Mouse (Mus musculus) myocyte (in vitro differentiated cells): ENCODE results near the gene Itpr2. TPM values are rescaled to one million over a fixed set of nuclear protein-coding genes. Genes with fewer than 3 reads are reported as not detected.

Experiments
- H3K27me3 ChIP-seq: one replicate; pipeline ENCODE4 v1.6.1; 2011; ENCODE audit not compliant: control insufficient read depth, insufficient read depth, insufficient read length
- H3K36me3 ChIP-seq: one replicate; pipeline ENCODE4 v1.6.1; 2011; ENCODE audit not compliant: control insufficient read depth, insufficient read depth
- H3K4me2 ChIP-seq: one replicate; pipeline ENCODE4 v1.6.1; 2011; ENCODE audit warnings: low read depth, control low read depth
- H3K4me3 ChIP-seq: one replicate; pipeline ENCODE4 v1.5.1; 2011; ENCODE audit warnings: mild to moderate bottlenecking, control low read depth, moderate library complexity
- H3K79me2 ChIP-seq: one replicate; pipeline ENCODE4 v1.6.1; 2011; ENCODE audit not compliant: control insufficient read depth, insufficient read depth
- H3ac ChIP-seq: one replicate; pipeline ENCODE4 v1.6.1; 2011; ENCODE audit not compliant: control insufficient read depth, insufficient read length
- CEBPB ChIP-seq: IDR thresholded peaks from 2 replicates; pipeline ENCODE4 v1.6.1; 2011; ENCODE audit warnings: mild to moderate bottlenecking, moderate library complexity; ENCODE audit not compliant: poor library complexity, insufficient read depth, severe bottlenecking
- E2F4 ChIP-seq: IDR thresholded peaks from one replicate; pipeline ENCODE4 v1.6.1; 2011; ENCODE audit warnings: mild to moderate bottlenecking, control low read depth, moderate library complexity; ENCODE audit not compliant: insufficient read depth
- MAX ChIP-seq: IDR thresholded peaks from one replicate; pipeline ENCODE4 v1.6.1; 2011; ENCODE audit warnings: low read depth, mild to moderate bottlenecking, control low read depth
- MYOD1 ChIP-seq, 3 experiments: IDR thresholded peaks; one replicate each; pipeline ENCODE4 v1.6.1; 2011; ENCODE audit warnings: control low read depth in 2 of 3, low read depth in 2 of 3, mild to moderate bottlenecking in 2 of 3, moderate library complexity in 1 of 3; ENCODE audit not compliant: insufficient read length in 2 of 3, control insufficient read depth in 1 of 3
- MYOG ChIP-seq, 3 experiments: IDR thresholded peaks; one replicate each; pipeline ENCODE4 v1.6.1; 2011; ENCODE audit warnings: control low read depth in 2 of 3, low read depth in 2 of 3, mild to moderate bottlenecking in 2 of 3; ENCODE audit not compliant: insufficient read length in 2 of 3, control insufficient read depth in 1 of 3, insufficient read depth in 1 of 3
- POLR2A ChIP-seq: IDR thresholded peaks from one replicate; pipeline ENCODE4 v1.6.1; 2011; ENCODE audit warnings: low read depth, mild to moderate bottlenecking, control low read depth, moderate library complexity; ENCODE audit not compliant: insufficient read length
- POLR2AphosphoS2 ChIP-seq: IDR thresholded peaks from one replicate; pipeline ENCODE4 v1.6.1; 2011; ENCODE audit warnings: low read depth, control low read depth; ENCODE audit not compliant: insufficient read length
- REST ChIP-seq: IDR thresholded peaks from one replicate; pipeline ENCODE4 v1.6.1; 2011; ENCODE audit warnings: mild to moderate bottlenecking, control low read depth, moderate library complexity; ENCODE audit not compliant: insufficient read depth, insufficient read length
- SRF ChIP-seq: IDR thresholded peaks from one replicate; pipeline ENCODE4 v1.6.1; 2011; ENCODE audit warnings: low read depth; ENCODE audit not compliant: control insufficient read depth, insufficient read length
- TCF12 ChIP-seq: IDR thresholded peaks from one replicate; pipeline ENCODE4 v1.6.1; 2011; ENCODE audit warnings: mild to moderate bottlenecking, control low read depth; ENCODE audit not compliant: poor library complexity, insufficient read depth, severe bottlenecking
- TCF3 ChIP-seq: IDR thresholded peaks from one replicate; pipeline ENCODE4 v1.6.1; 2011; ENCODE audit warnings: low read depth, control low read depth; ENCODE audit not compliant: insufficient read length
- USF1 ChIP-seq: IDR thresholded peaks from one replicate; pipeline ENCODE4 v1.6.1; 2011; ENCODE audit warnings: low read depth, mild to moderate bottlenecking, control low read depth, moderate library complexity
- polyA plus RNA-seq: library from polyadenylated mRNA; unstranded; fragments of >200 nt; fragmentation: generic; extraction: Trizol; gene quantifications from one replicate; pipeline ENCODE4 v1.2.1, GENCODE M21; 2012; ENCODE audit warnings: missing spikeins

The Itpr2 gene
- polyA plus RNA-seq, 1 experiment, result 4.7 TPM

GRCm38 (mm10) chr6:146387039-146387713 lies 114.8 kb downstream of the Itpr2 start:
- H3K4me2 ChIP-seq, result no peak overlapping the region
- H3K27me3 ChIP-seq, result no peaks in the 10 kb centered on the region
- TF ChIP-seq MYOG (IDR thresholded peaks at IDR 0.05; ENCODE audit: control insufficient read depth in 1 of 3, insufficient read depth in 1 of 3, insufficient read length in 2 of 3, low read depth in 2 of 3) (no peak), MYOD1 (IDR thresholded peaks at IDR 0.05; ENCODE audit: control insufficient read depth in 1 of 3, insufficient read length in 2 of 3, low read depth in 2 of 3) (no peak), POLR2AphosphoS2 (no peak), E2F4 (no peak), POLR2A (no peak), REST (no peak)
- no peak overlapping the region for H3ac ChIP-seq
- no peaks in the 10 kb centered on the region for H3K79me2 ChIP-seq
- peaks cover under 1% of the 10 kb centered on the region for H3K36me3 ChIP-seq
- H3K4me3 ChIP-seq, result no peak overlapping the region

- no peak overlapping the region for H3K4me2 ChIP-seq
- H3K4me3 ChIP-seq, result no peak overlapping the region
- no peak overlapping the region for H3ac ChIP-seq
- H3K36me3 ChIP-seq, result peaks cover 4% of the 10 kb centered on the region
- no peaks in the 10 kb centered on the region for H3K27me3 ChIP-seq
- no peaks in the 10 kb centered on the region for H3K79me2 ChIP-seq
- TF ChIP-seq E2F4 (no peak), SRF (no peak), POLR2AphosphoS2 (no peak), MYOD1 (IDR thresholded peaks at IDR 0.05; ENCODE audit: control insufficient read depth in 1 of 3, insufficient read length in 2 of 3, low read depth in 2 of 3) (no peak), CEBPB (no peak), MYOG (IDR thresholded peaks at IDR 0.05; ENCODE audit: control insufficient read depth in 1 of 3, insufficient read depth in 1 of 3, insufficient read length in 2 of 3, low read depth in 2 of 3) (no peak), MAX (no peak)
These were observed 122.8 kb downstream of the Itpr2 start for GRCm38 (mm10) chr6:146379263-146379662.

- H3K4me2 ChIP-seq, result no peak overlapping the region
- no peaks in the 10 kb centered on the region for H3K27me3 ChIP-seq
- H3K4me3 ChIP-seq, result no peak overlapping the region
- no peak for TF ChIP-seq MYOG (IDR thresholded peaks at IDR 0.05; ENCODE audit: control insufficient read depth in 1 of 3, insufficient read depth in 1 of 3, insufficient read length in 2 of 3, low read depth in 2 of 3)
- no peak for TF ChIP-seq REST
- TF ChIP-seq TCF3, result no peak
- TF ChIP-seq E2F4, result no peak
- no peak for TF ChIP-seq MYOD1 (IDR thresholded peaks at IDR 0.05; ENCODE audit: control insufficient read depth in 1 of 3, insufficient read length in 2 of 3, low read depth in 2 of 3)
- TF ChIP-seq CEBPB, result no peak
- TF ChIP-seq SRF, result no peak
- TF ChIP-seq MAX, result no peak
- H3K36me3 ChIP-seq, result no peaks in the 10 kb centered on the region
- H3ac ChIP-seq, result no peak overlapping the region
- no peaks in the 10 kb centered on the region for H3K79me2 ChIP-seq
These were observed 130.5 kb downstream of the Itpr2 start for GRCm38 (mm10) chr6:146371511-146371910.

- Histone ChIP-seq H3K27me3 (no peaks in the 10 kb centered on the region), H3K4me3 (no peak overlapping the region), H3K36me3 (no peaks in the 10 kb centered on the region), H3K79me2 (no peaks in the 10 kb centered on the region), H3K4me2 (no peak overlapping the region), H3ac (no peak overlapping the region)
- no peak for TF ChIP-seq USF1
- TF ChIP-seq SRF, result no peak
- no peak for TF ChIP-seq TCF12
- no peak for TF ChIP-seq TCF3
- no peak for TF ChIP-seq MYOD1 (IDR thresholded peaks at IDR 0.05; ENCODE audit: control insufficient read depth in 1 of 3, insufficient read length in 2 of 3, low read depth in 2 of 3)
- no peak for TF ChIP-seq POLR2AphosphoS2
- no peak for TF ChIP-seq POLR2A
- TF ChIP-seq CEBPB, result no peak
- no peak for TF ChIP-seq MYOG (IDR thresholded peaks at IDR 0.05; ENCODE audit: control insufficient read depth in 1 of 3, insufficient read depth in 1 of 3, insufficient read length in 2 of 3, low read depth in 2 of 3)
- no peak for TF ChIP-seq REST
- no peak for TF ChIP-seq E2F4
These were observed 135.8 kb downstream of the Itpr2 start for GRCm38 (mm10) chr6:146366180-146366579.

- H3K4me2 ChIP-seq, result no peak overlapping the region
- H3K79me2 ChIP-seq, result no peaks in the 10 kb centered on the region
- no peaks in the 10 kb centered on the region for H3K36me3 ChIP-seq
- no peak overlapping the region for H3ac ChIP-seq
- H3K4me3 ChIP-seq, result no peak overlapping the region
- TF ChIP-seq POLR2AphosphoS2 (no peak), E2F4 (no peak), TCF3 (no peak), MAX (no peak), POLR2A (no peak), MYOG (IDR thresholded peaks at IDR 0.05; ENCODE audit: control insufficient read depth in 1 of 3, insufficient read depth in 1 of 3, insufficient read length in 2 of 3, low read depth in 2 of 3) (no peak), TCF12 (no peak), REST (no peak), CEBPB (no peak), MYOD1 (IDR thresholded peaks at IDR 0.05; ENCODE audit: control insufficient read depth in 1 of 3, insufficient read length in 2 of 3, low read depth in 2 of 3) (no peak), SRF (no peak)
- H3K27me3 ChIP-seq, result no peaks in the 10 kb centered on the region
These were observed 144.1 kb downstream of the Itpr2 start for GRCm38 (mm10) chr6:146357911-146358310.
